Mouse (Mus musculus): ENCODE results near the gene Cd6. TPM values are rescaled to one million over a fixed set of nuclear protein-coding genes. Genes with fewer than 3 reads are reported as not detected.
A peak's percentile ranks its signal among the peaks of the same experiment; 100 is the strongest.

Gene Cd6
- total and polyA plus RNA-seq, 3 experiments, result 0.09 to 0.73 (median 0.17) TPM

- no peak for DNase-seq (ENCODE audit: extremely low read depth)
- Histone ChIP-seq H3K79me2 (replicated peaks; ENCODE audit: control insufficient read depth, extremely low read depth, insufficient read depth, poor library complexity, severe bottlenecking) (no peaks in the 10 kb centered on the region; the same call in 1 of the 2 replicates), H3K4me3 (replicated peaks in 1 of 3; ENCODE audit: low read depth in 2 of 3, low read length in 2 of 3, poor library complexity in 1 of 3) (no peak overlapping the region), H3K36me3 (replicated peaks in 1 of 2; ENCODE audit: control insufficient read depth in 1 of 2, insufficient read depth in 1 of 2, low read length in 1 of 2) (peaks cover 19 to 77% of the 10 kb centered on the region in 2 experiments), H3K27me3 (replicated peaks) (no peaks in the 10 kb centered on the region), H3K27ac (ENCODE audit: insufficient read depth, low read depth) (no peak overlapping the region), H3K4me2 (ENCODE audit: insufficient read depth, low read depth, poor library complexity, severe bottlenecking) (no peak overlapping the region), H3K9ac (ENCODE audit: insufficient read depth, low read depth) (no peak overlapping the region), H3K4me1 (ENCODE audit: control insufficient read depth in 1 of 2, insufficient read depth in 2 of 2) (peaks cover 20 to 92% of the 10 kb centered on the region in 2 experiments), H3K9me3 (replicated peaks; ENCODE audit: low read length) (no peaks in the 10 kb centered on the region)
- in situ Hi-C loops (cut with MboI; ENCODE audit: low pct_ligation_motif_present, low pct_unique_long_range_greater_than_20kb, low sequenced_read_pairs) (no loop called here), dilution Hi-C loops (cut with MboI; ENCODE audit: extremely low pct_ligation_motif_present, extremely low pct_unique_long_range_greater_than_20kb, low sequenced_read_pairs) (no loop called here)
- no peak for TF ChIP-seq SMC3 (IDR thresholded peaks at IDR 0.05; ENCODE audit: low read depth, low read length)
- TF ChIP-seq GABPA (IDR thresholded peaks at IDR 0.05; ENCODE audit: insufficient replicate concordance, low read depth, low read length), result no peak
- TF ChIP-seq MAZ (IDR thresholded peaks at IDR 0.05; ENCODE audit: low read depth, low read length), result no peak
- TF ChIP-seq BHLHE40 (IDR thresholded peaks at IDR 0.05; ENCODE audit: low read depth, low read length), result no peak
- TF ChIP-seq ETS1 (conservative IDR thresholded peaks at IDR 0.05; ENCODE audit: low read depth, low read length), result no peak
- TF ChIP-seq MEF2A (IDR thresholded peaks at IDR 0.05; ENCODE audit: borderline replicate concordance, low read depth, low read length), result no peak
Observed at GRCm38 (mm10) chr19:10786753-10787152, 43.1 kb downstream of the Cd6 start.

GRCm38 (mm10) chr19:10784796-10785459 is 44.9 kb downstream of the Cd6 start:
- no peak for DNase-seq (ENCODE audit: extremely low read depth)

GRCm38 (mm10) chr19:10784061-10784460 is 45.8 kb downstream of the Cd6 start:
- H3K9me3 ChIP-seq (replicated peaks; ENCODE audit: low read length), result no peaks in the 10 kb centered on the region
- dilution Hi-C loops (cut with MboI; ENCODE audit: extremely low pct_ligation_motif_present, extremely low pct_unique_long_range_greater_than_20kb, low sequenced_read_pairs) (no loop called here), in situ Hi-C loops (cut with MboI; ENCODE audit: low pct_ligation_motif_present, low pct_unique_long_range_greater_than_20kb, low sequenced_read_pairs) (no loop called here)
- no peaks in the 10 kb centered on the region; the same call in 1 of the 2 replicates for H3K79me2 ChIP-seq (replicated peaks; ENCODE audit: control insufficient read depth, extremely low read depth, insufficient read depth, poor library complexity, severe bottlenecking)
- H3K4me2 ChIP-seq (ENCODE audit: insufficient read depth, low read depth, poor library complexity, severe bottlenecking), result no peak overlapping the region
- TF ChIP-seq PAX5 (IDR thresholded peaks at IDR 0.05; ENCODE audit: low read length) (no peak), BHLHE40 (IDR thresholded peaks at IDR 0.05; ENCODE audit: low read depth, low read length) (peak; percentile 62), MEF2A (IDR thresholded peaks at IDR 0.05; ENCODE audit: borderline replicate concordance, low read depth, low read length) (peak; percentile 69; the same call in 1 of the 2 replicates), NRF1 (IDR thresholded peaks at IDR 0.05; ENCODE audit: low read depth, low read length) (no peak), TCF12 (IDR thresholded peaks at IDR 0.05; ENCODE audit: low read depth, low read length) (no peak), ETS1 (conservative IDR thresholded peaks at IDR 0.05; ENCODE audit: low read depth, low read length) (peak; percentile 41), USF2 (conservative IDR thresholded peaks at IDR 0.05; ENCODE audit: low read depth, low read length) (peak; percentile 54), USF1 (IDR thresholded peaks at IDR 0.05; ENCODE audit: low read depth, low read length) (peak; percentile 75), MAX (IDR thresholded peaks at IDR 0.05; ENCODE audit: low read length) (peak; percentile 40; the same call in 1 of the 2 replicates)
- H3K9ac ChIP-seq (ENCODE audit: insufficient read depth, low read depth), result no peak overlapping the region
- peaks cover 19 to 65% of the 10 kb centered on the region in 2 experiments for H3K36me3 ChIP-seq (replicated peaks in 1 of 2; ENCODE audit: control insufficient read depth in 1 of 2, insufficient read depth in 1 of 2, low read length in 1 of 2)
- H3K27ac ChIP-seq (ENCODE audit: insufficient read depth, low read depth), result no peak overlapping the region
- no peaks in the 10 kb centered on the region for H3K27me3 ChIP-seq (replicated peaks)
- peaks cover 15 to 87% of the 10 kb centered on the region in 2 experiments for H3K4me1 ChIP-seq (ENCODE audit: control insufficient read depth in 1 of 2, insufficient read depth in 2 of 2)
- no peak for DNase-seq (ENCODE audit: extremely low read depth)
- no peak overlapping the region for H3K4me3 ChIP-seq (replicated peaks in 1 of 3; ENCODE audit: low read depth in 2 of 3, low read length in 2 of 3, poor library complexity in 1 of 3)

More at GRCm38 (mm10) chr19:10784796-10785459, 44.9 kb downstream of the Cd6 start:
- TF ChIP-seq POLR2A (IDR thresholded peaks at IDR 0.05; ENCODE audit: low read depth, low read length), result no peak
- TF ChIP-seq POLR2AphosphoS2 (IDR thresholded peaks at IDR 0.05; ENCODE audit: low read depth, low read length), result no peak
- TF ChIP-seq SMC3 (IDR thresholded peaks at IDR 0.05; ENCODE audit: low read depth, low read length), result no peak
- H3K9ac ChIP-seq (ENCODE audit: insufficient read depth, low read depth), result no peak overlapping the region
- H3K36me3 ChIP-seq (replicated peaks in 1 of 2; ENCODE audit: control insufficient read depth in 1 of 2, insufficient read depth in 1 of 2, low read length in 1 of 2), result peaks cover 19 to 71% of the 10 kb centered on the region in 2 experiments
- no peak overlapping the region for H3K27ac ChIP-seq (ENCODE audit: insufficient read depth, low read depth)
- H3K4me2 ChIP-seq (ENCODE audit: insufficient read depth, low read depth, poor library complexity, severe bottlenecking), result no peak overlapping the region
- H3K9me3 ChIP-seq (replicated peaks; ENCODE audit: low read length), result no peaks in the 10 kb centered on the region
- no peaks in the 10 kb centered on the region; the same call in 1 of the 2 replicates for H3K79me2 ChIP-seq (replicated peaks; ENCODE audit: control insufficient read depth, extremely low read depth, insufficient read depth, poor library complexity, severe bottlenecking)
- in situ Hi-C loops (cut with MboI; ENCODE audit: low pct_ligation_motif_present, low pct_unique_long_range_greater_than_20kb, low sequenced_read_pairs) (no loop called here), dilution Hi-C loops (cut with MboI; ENCODE audit: extremely low pct_ligation_motif_present, extremely low pct_unique_long_range_greater_than_20kb, low sequenced_read_pairs) (no loop called here)
- no peaks in the 10 kb centered on the region for H3K27me3 ChIP-seq (replicated peaks)
- H3K4me1 ChIP-seq (ENCODE audit: control insufficient read depth in 1 of 2, insufficient read depth in 2 of 2), result peaks cover 16 to 96% of the 10 kb centered on the region in 2 experiments
- H3K4me3 ChIP-seq (replicated peaks in 1 of 3; ENCODE audit: low read depth in 2 of 3, low read length in 2 of 3, poor library complexity in 1 of 3), result no peak overlapping the region

Data from CH12.LX (cell line).